Mouse (Mus musculus): ENCODE results near the gene Ang.
A peak's percentile ranks its signal among the peaks of the same experiment; 100 is the strongest.

Gene Ang

DNA sequence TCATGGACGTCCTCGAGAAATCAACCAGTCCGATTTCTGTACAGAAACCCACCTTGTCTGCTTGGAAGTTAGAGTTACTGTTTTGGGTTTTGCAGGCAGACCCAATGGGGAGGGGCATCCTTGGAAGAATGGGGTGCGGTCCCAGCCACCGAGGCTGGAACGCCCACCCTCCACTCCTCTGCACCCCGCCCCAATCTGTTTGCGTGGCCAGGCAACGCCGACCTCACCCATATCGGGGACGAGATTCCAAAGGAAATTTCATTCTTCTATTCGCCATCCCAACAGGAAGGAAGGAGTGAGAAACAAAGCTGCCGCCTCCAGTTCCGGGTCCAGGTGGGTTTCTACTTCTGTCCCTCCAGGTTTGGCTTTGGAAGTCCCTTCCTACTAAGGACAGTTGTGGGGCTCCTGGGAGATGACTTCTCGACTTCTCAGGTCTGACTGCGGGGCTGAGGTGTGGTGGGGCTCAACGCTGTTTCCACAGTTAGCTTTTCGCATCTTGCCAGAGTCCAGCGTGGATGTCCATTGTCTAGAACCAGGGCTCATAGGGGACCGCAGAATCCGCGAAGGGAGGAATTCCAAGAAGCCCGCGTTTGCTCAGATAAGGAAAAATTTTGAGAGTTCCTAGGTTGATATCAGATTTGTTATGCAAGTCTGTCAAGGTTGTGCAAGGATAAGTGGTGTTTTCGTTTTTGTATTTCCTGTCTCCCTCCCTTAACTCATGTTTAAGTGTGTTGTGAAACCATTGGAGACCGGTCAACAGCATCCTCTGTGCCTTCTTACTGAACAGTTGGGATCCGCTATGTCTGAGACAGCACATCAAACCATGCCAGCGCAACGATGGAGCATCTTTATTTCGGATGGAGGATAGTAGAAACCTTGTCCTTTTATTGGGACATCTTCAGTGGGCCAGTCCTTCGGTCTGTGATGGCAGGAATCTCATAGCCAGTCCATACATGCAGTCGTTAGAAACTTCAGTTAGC, at the start of gene Ang, which contains the start of gene Rnase4:
Ang (plus strand) TSS at position 230 of the 980 bp plus-strand sequence.
Rnase4 (plus strand) TSS at position 157 of the 980 bp plus-strand sequence.
- peak; percentile 52 for DNase-seq

DNA sequence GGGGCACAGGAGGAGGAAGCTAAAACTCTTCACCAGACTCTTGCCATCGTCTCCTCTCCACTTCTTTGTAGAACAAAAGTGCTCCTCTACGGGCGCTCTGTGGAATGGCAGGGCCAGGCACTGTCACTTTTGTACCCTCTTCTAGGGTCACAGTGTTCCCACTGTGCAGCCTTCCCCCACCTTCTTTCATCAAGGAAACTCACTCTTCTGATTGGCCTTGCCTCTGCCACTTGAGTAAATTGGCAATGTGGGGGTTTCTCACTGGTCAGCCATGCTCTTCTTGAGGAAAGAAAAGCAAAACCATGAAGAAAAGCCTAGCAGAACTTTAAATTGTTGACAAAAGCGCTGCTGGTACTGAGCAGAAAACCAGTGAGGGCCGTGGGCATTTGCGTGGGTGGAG, 49.2 kb upstream of the Ang start, which contains the start of gene Rnase9:
Rnase9 (minus strand) TSS at position 101 of the 400 bp plus-strand sequence.
- no peak for DNase-seq

DNA sequence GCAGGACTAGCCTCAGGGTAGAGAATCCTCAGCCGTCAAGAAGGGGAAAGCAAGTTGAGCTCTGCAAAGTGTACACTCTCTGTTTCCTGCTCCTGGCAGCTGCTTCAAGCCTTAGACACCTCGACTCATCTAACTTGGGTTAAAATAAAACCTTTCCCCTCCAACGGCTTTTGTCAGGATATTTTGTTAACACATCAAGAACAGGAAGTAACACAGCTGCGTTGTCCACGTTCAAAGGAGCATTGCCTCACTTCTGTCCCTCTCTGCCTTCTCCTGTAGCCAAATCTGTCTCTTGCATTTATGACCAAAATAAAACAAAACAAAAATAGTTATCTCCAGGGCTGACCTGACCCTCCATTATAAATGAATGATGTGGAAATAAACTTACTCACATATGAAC, 43.1 kb upstream of the Ang start:
- DNase-seq, result no peak

DNA sequence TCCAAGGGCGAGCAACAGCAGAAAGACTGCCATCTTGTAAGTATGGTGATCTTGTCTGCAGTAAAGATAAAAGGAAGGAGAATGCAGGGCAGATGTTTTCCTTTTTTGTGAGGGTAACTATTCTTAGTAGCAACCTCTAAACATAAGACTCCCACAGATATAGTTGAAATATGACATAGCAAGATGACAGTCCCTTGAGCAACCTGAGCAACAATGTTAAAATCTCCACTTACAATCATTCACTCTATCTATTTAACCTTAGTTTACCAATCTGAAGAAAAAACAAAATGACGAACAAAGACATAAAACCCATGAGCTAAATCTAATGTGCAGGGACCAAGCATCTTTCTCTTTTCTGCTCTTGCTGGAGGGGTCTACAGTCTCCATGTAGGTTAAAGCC, 40.9 kb upstream of the Ang start, which contains the start of gene Rnase11:
Rnase11 (minus strand) TSS at position 101 of the 400 bp plus-strand sequence.
- no peak for DNase-seq

DNA sequence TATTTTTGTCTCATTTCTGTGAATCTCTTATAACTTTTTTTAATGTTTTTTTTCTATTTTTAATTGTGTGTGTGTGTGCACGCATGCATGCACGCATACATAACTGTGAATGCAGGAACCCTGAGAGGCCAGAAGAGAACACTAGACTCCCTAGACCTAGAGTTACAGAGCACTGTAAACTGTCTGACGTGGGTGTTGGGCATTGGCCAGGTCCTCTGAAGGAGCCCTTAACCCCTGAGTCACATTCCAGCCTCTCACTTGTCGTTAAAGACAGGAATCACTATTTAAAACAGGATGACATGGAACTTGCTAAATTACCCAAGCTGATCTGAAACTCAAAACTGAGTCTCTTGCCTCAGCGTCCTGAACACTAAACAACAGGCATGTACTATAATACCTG, 39.0 kb upstream of the Ang start:
- DNase-seq, result no peak

DNA sequence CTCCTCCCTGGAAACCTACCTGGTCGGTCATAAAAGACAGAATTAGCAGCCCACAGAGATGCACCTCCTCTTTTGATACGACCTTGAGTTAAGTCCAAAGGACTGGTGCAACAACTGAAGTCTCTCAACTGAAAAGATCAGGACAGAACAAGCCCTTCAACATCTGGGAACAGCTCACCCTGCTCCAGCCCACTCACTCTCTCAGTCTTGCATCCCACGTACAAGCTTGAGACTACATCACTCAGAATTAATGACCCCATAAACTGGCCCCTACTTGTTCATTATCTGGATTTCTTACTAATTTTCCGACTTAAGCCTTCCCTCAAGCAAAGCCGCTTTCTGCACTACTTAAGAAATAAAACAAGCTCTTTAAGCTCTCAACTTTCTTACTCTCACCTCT, 37.8 kb upstream of the Ang start:
- no peak for DNase-seq

DNA sequence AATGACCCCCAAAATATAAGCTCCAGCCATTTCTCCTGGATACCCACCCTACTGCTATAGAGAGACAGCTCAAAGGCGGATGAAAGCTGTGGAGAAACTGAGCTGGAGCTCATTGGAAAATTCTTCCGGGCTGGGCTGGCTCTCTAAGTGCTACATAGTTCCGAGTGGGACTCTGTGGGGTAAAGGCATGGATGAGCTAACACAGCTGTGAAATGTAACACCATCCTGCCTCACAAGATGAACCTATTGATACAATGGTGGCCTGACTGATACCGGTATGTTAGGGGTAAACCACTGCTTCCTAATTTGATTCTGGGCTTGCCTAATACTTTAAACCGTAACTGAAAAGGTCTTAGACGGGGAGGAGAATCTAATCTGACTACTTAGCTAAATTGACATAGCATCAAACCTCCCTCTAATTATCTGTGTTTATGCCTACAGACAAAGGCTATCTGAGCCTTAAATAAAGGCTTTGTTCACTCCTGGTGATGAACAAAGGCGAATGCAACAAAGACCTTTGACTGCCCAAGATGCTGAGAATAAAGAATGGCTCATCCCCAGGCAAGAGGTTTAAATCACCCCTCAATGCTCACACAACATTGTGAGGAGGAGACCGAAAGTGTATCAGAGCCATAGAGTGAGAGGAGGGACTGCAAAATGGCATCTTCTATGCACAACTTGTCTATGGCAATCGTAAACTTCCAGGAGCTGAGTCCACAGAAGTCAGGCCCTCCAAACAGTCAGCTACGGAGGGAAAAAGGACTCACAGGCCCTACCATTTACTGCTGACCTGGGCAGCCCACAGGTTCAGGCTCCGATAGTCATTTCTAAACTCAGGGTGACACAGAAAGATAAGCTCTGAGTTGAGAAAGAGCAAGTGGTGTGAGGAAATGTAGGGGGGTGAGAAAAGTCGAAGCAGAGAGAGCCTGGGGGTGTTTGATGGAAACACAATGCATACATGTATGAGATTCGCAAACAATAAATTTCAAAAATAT, 36.4 kb upstream of the Ang start:
- DNase-seq, result no peak

DNA sequence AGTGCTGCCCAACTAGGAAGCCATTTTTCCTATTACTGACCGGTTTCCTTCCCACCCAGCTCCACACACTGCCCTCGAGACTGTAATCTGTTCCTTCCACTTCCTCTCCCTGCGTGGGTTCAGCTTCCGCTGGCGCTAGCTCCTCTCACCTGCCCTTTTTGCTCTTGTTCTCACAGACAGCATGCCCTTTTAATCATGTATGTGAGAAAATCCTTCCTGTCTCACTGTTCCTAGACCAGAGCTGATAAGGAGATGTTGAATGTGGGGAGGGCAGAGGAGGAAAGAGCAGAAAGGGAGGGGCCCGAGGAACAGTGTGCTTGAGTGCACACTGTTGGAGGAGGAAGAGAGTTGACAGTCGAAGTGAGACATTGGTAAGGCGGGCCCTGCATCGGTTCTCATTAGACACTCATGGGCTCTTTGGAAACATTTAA, 33.5 kb upstream of the Ang start, which contains the start of gene Rnase12:
Rnase12 (minus strand) TSS at position 261 of the 431 bp plus-strand sequence.
- no peak for DNase-seq

DNA sequence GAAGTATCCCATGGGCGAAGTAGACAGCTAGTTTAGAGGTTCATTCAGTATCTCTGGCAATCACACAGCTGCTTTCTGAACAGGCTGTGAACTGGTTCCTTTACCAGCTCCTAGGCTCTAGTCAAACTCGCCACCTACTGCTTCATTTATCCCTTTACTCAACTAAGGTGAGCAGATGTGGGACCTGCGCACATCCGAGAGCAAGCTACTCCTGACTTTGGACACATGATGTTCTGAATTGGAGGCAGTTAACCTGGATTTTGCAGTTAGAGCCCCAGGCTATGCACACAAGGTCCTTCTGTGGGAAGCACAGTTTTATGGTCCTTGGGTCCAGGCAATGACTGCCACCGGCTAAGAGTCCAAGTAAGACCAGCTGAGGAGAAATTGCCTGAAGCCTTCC, 30.2 kb upstream of the Ang start:
- DNase-seq, result no peak

DNA sequence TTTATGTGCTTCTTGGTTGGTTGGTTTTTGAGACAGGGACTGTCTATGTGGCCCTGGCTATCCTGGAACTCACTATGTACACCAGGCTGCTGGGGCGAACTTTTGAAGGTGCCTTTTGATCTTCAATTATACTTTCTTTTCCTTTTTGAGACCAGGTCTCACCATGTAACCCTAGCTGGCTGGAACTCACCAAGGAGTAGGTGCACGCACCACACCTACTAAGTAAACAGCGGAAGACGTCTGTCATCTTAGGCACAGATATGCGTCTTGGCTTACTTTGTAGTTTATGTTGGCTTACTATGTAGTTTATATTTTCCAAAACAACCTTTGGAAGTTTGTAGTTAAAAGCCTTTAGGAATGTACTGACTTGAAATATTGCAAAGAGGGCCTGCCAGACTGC, 22.0 kb upstream of the Ang start:
- DNase-seq, result no peak

DNA sequence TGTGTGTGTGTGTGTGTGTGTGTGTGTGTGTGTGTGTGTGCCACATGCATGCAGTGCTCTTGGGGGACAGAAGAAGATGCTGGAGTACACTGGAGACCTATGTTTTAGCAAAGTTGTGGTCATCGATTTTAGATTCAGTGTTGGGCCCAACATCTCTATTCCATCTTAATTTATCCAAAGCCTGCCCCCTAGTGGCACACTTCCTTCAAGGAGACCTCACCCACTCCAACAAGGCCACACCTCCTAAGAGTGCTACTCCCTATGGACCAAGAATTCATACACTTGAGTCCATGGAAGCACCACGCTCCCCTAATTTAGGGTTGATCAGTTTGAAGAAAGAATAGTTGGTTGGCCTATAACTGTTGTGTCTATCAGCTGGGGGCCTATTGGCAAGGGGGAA, 21.3 kb upstream of the Ang start:
- peak; percentile 28 for DNase-seq

DNA sequence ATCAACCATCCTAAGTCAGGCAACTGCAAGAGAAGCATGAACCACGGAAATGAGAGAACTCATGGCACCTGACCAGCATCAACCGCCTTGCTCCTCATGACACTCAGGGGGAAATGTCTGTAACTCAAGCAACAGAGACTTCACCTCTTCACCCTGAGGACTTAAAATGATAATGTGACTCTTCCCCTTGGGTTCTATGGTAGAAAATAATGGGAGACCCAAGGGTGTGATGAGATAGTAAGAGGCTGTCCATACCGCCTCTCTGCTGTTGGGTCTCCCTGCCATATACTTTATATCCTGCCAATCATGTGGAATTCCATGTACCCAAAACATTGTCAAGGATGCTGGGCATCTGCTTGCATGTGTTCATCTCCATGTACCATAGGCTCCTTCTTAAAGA, 16.6 kb upstream of the Ang start, which contains the start of gene Olfr750:
Olfr750 (minus strand) TSS at position 101 of the 400 bp plus-strand sequence.
- DNase-seq, result no peak

DNA sequence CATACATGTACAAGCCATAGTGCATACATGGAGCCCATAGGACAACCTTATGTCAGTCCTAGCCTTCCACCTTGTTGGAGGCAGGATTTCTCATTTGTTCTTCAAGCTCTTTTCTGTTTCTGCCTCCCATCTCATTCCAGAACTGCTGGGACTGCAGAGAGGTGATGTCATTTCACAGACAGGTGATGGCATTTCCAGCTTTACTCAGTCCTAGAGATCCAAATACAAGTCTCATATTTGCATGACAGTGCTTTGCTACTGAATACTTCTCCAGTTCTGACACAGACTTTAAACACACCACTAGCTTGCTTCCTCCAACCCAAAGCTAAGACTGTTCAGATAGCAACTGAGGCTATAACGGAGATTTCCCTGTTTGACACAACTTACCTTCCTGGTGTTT, 11.8 kb upstream of the Ang start:
- no peak for DNase-seq

DNA sequence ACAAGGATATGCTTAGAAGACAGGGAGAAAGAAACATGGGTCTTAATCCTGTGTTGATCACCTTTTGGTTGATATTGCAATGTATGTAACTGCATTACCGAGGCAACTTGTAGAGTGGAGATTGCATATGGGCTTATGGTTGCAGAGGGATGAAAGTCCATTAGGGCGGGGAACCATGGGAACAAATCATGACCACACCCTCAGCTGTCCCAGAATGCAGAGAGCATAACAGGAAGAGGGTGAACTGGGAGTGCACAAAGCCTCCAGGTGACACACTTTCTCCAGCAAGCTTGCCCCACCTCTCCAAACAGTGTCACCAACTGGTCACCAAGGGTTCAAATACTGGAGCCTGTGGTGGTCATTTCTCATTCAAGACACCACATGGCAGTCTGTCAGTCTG, 9.9 kb upstream of the Ang start:
- DNase-seq, result no peak

DNA sequence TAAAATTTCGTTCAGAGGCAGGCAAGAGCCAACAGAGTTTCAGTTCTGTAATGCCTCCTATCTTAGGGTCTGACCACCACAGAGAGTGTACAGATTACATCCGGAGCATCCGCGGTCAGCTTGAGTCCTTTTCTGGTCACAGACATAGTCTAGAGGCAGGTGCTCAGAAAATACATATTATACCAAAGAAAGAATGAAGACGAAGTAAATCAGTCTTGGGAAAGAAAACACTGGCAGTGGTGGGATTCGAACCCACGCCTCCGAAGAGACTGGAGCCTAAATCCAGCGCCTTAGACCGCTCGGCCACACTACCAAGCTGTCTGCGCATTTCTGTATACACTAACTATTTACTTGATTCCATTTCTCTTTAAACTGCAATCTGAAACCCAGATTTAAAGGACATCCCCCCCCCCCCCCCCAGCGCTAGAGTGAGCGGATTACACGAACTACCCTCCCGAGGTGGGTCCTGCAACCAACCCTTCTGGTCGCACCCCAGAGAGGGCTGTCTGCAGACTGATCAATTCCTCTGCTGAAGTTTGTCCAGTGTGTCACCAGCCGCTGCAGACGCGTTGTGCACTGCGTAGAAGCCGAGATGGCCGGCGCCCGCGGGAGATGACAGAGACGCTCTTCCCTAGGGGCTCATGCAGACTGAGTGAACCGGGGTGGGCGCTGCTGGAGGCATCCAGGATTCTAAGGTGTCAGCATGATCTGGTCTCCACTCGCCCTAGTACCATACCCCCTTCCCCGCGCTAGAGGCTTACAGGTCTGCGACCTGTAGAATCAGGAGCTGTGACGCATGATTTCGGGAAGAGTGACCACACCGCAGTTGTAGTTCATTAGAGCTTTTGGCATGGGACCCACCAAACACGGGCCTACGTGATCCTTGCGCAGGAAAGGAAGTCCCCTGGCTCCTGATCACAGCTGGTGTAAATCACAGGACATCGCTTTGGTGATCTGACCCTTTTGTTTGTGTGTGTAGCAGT, 8.1 kb upstream of the Ang start:
- DNase-seq, result peak; percentile 56

DNA sequence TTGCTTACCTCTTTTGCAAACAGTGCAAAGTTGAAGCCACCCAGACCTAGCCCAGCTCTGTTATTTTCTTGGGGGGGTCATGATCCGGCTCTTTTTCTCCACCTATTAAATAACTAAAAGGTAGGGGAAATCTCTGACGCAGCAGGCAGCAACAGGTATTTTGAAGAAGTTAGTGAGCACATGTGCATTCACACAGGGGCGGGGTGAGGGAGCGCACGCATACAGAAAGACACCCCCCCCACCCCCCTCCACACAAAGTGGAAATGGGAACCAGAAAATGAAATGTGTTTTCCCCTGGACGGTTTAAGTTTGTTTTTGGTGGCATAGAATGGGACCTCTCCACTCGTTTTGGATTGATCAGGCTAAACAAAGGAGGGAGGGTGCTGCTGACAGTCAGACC, 7.1 kb upstream of the Ang start:
- no peak for DNase-seq

DNA sequence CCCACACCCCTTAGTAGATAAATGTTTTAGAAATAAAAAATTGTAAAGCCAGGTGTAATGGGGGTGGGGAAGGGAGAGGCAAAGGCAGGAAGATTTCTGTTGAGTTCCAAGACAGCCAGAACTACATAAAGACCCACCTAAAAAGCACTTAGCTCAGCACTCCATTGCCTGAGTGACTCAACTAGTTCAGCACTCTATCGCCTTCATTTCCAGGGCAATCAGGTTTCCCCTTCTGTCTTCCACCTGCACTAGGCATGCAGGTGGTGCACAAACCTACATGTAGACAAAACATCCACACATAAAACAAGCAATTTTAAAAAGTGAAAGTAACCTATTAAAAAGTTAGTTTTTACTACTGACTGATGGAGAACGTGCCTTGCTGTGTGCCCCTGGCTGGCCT, 5.9 kb upstream of the Ang start:
- no peak for DNase-seq

DNA sequence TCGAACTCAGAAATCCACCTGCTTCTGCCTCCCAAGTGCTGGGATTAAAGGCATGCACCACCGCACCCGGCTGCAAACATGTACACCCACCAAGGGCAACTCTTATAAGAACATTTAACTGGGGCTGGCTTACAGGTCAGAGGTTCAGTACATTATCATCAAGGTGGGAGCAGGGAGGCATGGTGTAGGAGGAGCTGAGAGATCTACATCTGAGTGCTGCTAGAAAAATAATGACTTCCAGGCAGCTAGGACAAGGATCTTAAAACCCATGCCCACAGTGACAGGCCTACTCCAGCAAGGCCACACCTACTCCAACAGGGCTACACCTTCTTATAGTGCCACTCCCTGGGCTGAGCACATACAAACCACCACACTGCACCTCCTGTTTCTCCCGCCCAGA, 5.0 kb upstream of the Ang start:
- no peak for DNase-seq

DNA sequence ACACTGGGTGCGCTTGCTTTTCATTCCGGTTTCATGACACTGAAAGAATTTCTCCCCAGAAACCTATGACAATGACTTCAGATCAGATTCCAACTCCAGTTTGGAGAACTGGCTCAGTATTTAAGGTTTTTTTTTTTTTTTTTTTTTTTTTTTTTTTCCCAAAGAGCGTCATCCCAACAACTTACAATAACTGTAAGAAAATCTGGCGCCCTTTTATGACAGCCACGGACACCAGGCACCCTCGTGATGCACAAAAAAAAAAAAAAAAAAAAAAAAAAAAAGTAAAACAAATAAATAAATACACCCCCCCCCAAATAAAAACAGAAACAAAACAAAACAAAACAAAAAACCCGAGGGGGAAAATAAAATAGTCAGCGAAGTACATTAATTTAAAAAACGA, 3.2 kb upstream of the Ang start:
- no peak for DNase-seq

DNA sequence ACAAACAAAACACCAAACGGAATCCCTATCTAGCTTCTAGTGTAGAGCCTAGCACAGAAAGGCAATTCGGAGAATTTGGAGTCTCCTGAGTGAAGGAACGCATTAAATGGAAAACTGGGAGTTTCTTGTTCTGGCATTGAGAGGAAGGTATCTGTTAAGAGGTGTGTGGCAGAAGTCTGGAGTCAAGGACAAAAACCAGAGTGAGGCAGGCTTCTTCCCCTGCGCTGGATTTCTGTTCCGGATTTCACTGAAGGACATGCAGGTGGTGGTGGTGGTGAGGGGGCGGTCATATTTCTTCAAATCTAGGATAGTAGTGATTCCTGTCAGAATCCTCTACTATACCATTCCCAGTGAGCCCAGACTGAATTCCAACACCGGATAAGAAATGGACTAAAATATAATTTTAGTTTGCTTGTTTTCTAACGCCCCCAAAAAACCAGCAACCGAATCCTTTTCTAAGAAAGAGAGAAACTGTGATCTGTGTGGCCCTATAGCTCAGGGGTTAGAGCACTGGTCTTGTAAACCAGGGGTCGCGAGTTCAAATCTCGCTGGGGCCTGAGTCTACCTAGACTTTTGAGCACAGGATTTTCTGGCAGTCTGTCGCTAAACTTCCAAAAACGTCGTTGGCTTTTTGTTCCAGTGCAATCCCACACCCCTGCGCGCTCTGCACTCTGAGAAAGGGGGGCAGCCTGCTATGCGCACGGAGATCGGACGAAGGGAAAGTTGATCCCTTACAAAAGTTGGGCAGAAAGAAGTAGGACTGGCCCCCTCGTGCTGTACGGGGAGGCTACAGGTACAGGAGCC, 2.6 kb upstream of the Ang start:
- DNase-seq, result peak; percentile 89
